Mouse (Mus musculus) frontal cortex, adult 2 months (tissue): ENCODE data around the gene Arpc5. TPM values are rescaled to one million over a fixed set of nuclear protein-coding genes. Genes with fewer than 3 reads are reported as not detected.

Experiments used
- DNase-seq, 2 experiments: peaks; one replicate each; pipeline ENCODE4 v3.0.0; 2022; ENCODE audit warnings: low spot score in 1 of 2; ENCODE audit errors: extremely low spot score in 1 of 2
- polyA plus RNA-seq: library from polyadenylated mRNA; depleted of rRNA; stranded (reverse); fragments of >200 nt; gene quantifications from 2 replicates; pipeline ENCODE4 v1.2.3, GENCODE M21; 2012; rRNA removed

Gene Arpc5
- polyA plus RNA-seq, 1 experiment, result 107 TPM

- DNase-seq, result no peak
Observed at GRCm38 (mm10) chr1:152809541-152810252, 43.4 kb downstream of the Arpc5 start.

GRCm38 (mm10) chr1:152810533-152811439 is 44.4 kb downstream of the Arpc5 start:
- DNase-seq, result no peak

DNA sequence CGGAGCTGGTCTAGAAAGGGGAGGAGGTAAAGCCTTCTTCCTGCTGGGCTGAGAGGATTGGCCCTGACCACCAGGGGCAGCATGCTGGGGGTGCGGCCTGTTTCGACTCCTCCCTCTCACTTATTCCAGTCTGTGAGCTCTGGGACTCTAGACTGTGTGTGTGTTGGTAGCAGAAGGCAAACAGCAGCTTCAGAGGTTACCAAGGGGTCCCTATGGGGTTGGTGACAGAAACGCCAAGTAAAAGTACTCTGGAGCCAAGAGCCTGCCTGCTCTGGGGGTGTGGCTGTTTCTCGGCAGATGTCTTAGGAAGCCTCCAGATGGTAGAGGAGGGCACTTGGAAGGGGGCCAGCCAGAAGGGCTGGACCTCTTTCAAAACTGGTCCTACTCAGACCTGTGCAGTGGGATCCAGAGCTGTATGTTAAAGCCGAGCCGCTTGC is 48.9 kb downstream of the Arpc5 start:
- no peak for DNase-seq

GRCm38 (mm10) chr1:152817027-152817769 is 50.9 kb downstream of the Arpc5 start:
- DNase-seq, result no peak

DNA sequence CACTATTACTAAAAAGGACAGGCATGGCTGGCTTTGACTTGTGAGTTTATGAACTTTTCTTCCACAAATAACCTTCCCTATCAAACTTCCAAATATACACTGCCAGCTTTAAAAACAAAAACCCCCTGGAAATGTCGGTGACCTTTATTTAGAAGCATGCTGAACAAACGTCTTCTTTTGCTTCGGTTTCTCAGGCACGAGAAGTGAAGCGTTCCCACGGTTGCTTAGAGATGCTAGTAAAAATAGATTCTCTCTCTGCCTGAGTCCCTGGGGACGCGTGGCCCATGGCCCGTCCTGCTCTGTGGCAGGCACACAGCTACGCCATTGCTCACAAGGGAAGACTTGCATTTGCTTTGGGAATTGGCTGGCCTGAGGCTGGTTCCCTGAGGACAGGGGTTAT is 51.5 kb downstream of the Arpc5 start:
- DNase-seq, result no peak

DNA sequence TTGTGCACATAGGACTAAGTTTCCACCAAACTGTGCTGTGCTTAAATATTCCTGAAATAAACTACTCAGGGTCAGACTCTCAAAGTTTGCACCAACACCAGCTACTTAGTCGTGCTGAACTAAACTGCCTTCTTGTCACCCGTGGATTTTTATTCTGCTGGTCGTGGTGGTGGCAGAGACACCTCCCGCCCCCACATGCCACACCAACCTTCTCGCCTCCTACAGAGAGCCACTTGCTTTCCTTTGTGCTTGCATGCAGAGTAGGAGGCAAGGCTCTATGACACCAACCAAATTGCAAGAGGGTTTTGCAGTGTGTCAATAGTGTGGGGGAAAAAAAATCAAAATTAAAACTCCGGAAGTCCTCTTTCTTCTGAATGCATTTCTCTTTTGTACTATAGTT is 53.2 kb downstream of the Arpc5 start:
- DNase-seq, result no peak

- DNase-seq, result no peak
Observed at GRCm38 (mm10) chr1:152820911-152821695, 54.8 kb downstream of the Arpc5 start.

DNA sequence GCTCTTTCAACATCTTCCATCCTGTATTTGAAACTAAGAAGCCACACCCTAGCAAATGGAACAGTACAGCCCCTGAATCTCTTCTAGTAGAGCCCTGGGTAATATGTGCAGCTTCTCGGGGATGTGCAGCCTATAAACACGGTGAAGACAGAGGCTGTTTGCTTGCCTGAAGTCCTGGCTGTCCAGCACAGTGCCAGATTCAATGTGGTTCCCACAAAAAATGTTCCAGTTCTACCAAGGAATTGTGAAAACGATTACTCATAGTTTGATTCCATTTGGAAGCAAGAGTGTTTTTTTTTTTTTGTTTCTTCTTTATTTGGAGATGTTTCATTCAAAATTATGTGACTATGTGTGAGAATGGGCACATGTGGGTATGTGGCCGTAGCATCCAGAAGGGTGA is 55.4 kb downstream of the Arpc5 start:
- DNase-seq, result no peak

DNA sequence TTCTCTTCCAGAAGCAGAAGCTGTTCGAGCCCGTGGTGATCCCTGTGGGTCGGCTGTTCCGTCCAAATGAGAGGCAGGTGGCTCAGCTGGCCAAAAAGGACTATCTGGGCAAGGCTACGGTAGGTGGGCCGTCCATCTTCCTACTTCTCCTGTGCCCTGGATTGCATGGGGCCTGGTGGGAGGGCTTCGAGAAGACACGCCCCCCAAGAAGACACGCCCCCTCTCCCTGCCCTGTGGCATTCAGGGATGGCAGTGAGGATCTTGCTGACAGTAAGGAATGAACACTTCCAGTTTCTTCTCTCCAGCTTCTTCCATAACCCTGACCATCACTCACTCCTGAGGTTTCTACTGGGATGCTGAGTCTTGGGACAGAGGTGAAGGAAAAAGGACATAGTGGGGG is 57.9 kb downstream of the Arpc5 start:
- no peak for DNase-seq

Other genes starting within 250 kb of the Arpc5 start
- not detected in 2 replicates for gene Apobec4, start 16.0 kb upstream of the Arpc5 start, polyA plus RNA-seq
- gene Rgl1, start 191 bp upstream of the Arpc5 start, polyA plus RNA-seq, result 60.8 and 63.0 TPM in 2 replicates
- 4.8 and 6.6 TPM in 2 replicates for gene Ncf2, start 33.7 kb downstream of the Arpc5 start, polyA plus RNA-seq
- gene Smg7, start 136.1 kb downstream of the Arpc5 start, polyA plus RNA-seq, result 42.6 and 47.8 TPM in 2 replicates
- gene Nmnat2, start 188.5 kb downstream of the Arpc5 start, polyA plus RNA-seq, result 71.2 and 81.0 TPM in 2 replicates